Mouse (Mus musculus) left cerebral cortex, adult 18-20 months (tissue): ENCODE measurements around the gene Rreb1. TPM values are rescaled to one million over a fixed set of nuclear protein-coding genes. Genes with fewer than 3 reads are reported as not detected.

Source experiments
- DNase-seq, 2 experiments: peaks; one replicate each; pipeline ENCODE4 v3.0.0; 2021 to 2022; ENCODE audit warnings: low spot score in 2 of 2, mixed read lengths in 1 of 2
- long read RNA-seq, 2 experiments: library from polyadenylated mRNA; stranded (forward); transcript quantifications; one replicate each; pipeline ENCODE4 v2.0.0; 2021
- total RNA-seq, 2 experiments: library from RNA; stranded (reverse); gene quantifications; 2 replicates each; pipeline ENCODE4 v1.2.3; 2021

The Rreb1 gene
- 10 to 100 TPM; 35.5 to 42.3 TPM for total RNA-seq
- long read RNA-seq, experiment 1, partial matches to known transcripts = 13 of 15 reads
- long read RNA-seq, experiment 1, other reads (novel, unspliced or antisense) = 1 of 15 reads
- long read RNA-seq, experiment 2, partial matches to known transcripts = 1 of 8 reads
- long read RNA-seq, experiment 2, other reads (novel, unspliced or antisense) = 7 of 8 reads

GRCm38 (mm10) chr13:37778147-37778593 is at the start of gene Rreb1:
Rreb1 (plus strand) TSS chr13:37778400.
- DNase-seq = peak; percentile 25 to 53

GRCm38 (mm10) chr13:37728551-37728950 is 49.6 kb upstream of the Rreb1 start:
- DNase-seq = no peak

DNA sequence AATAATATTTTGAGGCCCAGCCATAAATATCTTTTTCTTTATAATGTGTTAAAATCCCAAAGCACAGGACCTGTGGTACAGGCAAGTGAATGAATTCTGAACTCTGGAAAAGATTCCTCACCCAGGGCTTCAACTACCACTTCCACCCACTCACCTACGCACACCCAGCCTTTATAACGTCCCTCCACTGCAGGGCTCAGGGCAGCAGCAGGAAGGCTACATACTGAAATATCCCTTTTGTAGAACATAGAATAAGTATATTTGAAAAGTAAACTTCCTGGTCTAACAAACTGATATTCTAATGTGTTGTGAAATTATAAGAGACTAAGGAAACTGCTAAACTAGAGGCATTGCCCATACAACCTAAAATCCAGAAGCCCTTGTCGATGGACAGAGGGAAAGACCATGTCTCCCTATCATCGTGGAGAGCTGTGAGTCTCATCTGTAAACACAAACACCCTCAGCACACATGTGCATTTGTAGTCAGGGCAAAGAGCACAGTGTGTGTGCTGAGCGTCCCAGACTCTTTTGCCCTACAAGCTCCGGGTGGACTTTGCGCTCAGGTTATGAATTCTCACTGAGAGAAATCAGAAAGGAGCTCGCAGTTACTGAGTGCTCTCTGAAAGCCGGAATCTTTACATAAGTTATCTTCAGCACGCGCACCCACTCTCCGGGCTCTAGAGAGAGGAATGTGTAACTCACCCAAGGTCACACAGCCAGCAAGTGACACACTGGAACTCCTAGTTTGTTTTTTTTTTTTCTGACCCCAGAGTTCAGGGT is 46.1 kb upstream of the Rreb1 start:
- no peak for DNase-seq

- no peak for DNase-seq
Observed at GRCm38 (mm10) chr13:37734501-37734900, 43.7 kb upstream of the Rreb1 start.

DNA sequence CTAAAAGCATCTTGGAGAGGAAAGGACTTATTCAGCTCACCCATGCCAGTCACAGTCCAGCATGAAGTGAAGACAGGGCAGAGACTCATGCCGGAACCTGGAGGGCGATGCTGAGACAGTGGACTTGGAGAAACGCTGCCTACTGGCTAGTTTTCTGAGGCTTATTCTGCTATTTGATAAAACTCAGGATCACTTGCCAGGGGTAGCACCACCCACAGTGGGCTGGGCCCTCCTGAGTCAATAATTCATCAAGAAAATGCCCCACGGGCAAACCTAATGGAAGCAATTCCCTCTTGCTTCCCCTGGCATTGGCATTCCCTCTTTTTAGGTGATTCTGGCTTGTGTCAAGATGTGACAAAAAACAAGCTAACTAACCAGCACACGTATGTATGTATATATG is 38.1 kb upstream of the Rreb1 start:
- no peak for DNase-seq

DNA sequence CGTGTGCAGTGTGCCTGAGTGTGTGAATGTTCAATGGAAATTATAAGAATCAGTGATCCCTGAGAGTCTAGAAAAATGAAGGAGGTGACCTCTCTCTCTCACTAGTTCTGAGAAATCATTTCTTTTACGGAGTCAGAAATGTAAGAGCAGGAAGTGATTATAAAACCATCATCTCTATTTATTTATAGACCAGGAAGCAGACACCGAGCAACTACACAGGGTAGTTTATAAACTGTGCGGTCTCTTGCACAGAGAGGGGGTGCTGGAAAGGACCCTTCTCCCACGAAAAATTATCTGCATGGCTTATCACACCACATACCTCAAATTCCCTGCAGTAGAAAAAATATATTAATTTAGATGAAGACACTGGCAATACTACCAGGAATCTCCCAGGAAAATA is 37.4 kb upstream of the Rreb1 start:
- no peak for DNase-seq

GRCm38 (mm10) chr13:37742248-37742647 is 36.0 kb upstream of the Rreb1 start:
- DNase-seq = no peak

GRCm38 (mm10) chr13:37747504-37747903 is 30.7 kb upstream of the Rreb1 start:
- no peak for DNase-seq

DNA sequence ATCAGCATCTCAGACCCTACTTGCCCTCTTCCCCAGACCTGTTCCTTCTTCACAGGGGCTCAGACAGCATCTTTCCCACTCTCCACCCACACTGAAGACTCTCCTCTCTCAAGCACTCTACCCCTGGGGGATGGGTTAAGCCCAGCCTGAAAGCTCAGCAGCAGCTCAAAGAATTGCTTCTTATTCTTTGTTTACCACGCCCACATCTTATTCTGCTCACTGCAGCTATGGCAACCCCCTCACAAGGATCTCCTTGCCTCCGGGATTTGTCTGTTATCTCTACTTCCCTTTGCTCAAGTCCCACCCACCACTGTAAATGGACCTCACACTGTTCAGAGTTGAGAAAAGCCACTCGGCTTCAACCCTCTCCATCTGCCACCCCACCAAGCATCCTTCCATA is 28.7 kb upstream of the Rreb1 start:
- DNase-seq = peak; percentile 4 to 11

- peak; percentile 5 to 15 for DNase-seq
Observed at GRCm38 (mm10) chr13:37751154-37751950, 26.8 kb upstream of the Rreb1 start.

GRCm38 (mm10) chr13:37759341-37760012 is 18.7 kb upstream of the Rreb1 start:
- DNase-seq = no peak

GRCm38 (mm10) chr13:37760013-37760342 is 18.2 kb upstream of the Rreb1 start:
- DNase-seq = no peak

DNA sequence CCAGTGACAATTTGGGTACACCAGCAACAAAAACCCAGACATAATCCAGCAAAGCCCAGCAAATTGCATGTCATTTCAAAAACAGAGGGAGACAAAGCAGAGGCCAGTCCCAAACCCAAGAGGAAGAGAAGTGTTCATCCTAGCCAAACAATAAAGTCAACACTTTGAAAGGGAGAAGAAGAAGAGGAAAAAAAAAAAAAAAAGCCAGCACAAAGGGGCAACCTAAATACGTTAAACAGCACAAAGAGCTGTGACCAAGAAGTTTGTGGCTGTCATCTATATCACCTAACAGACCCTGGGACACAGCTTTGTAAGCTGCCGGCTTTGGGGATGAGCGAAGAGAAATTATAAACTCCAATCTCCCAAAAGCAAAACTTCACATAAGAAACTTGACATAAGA is 17.8 kb upstream of the Rreb1 start:
- no peak for DNase-seq

DNA sequence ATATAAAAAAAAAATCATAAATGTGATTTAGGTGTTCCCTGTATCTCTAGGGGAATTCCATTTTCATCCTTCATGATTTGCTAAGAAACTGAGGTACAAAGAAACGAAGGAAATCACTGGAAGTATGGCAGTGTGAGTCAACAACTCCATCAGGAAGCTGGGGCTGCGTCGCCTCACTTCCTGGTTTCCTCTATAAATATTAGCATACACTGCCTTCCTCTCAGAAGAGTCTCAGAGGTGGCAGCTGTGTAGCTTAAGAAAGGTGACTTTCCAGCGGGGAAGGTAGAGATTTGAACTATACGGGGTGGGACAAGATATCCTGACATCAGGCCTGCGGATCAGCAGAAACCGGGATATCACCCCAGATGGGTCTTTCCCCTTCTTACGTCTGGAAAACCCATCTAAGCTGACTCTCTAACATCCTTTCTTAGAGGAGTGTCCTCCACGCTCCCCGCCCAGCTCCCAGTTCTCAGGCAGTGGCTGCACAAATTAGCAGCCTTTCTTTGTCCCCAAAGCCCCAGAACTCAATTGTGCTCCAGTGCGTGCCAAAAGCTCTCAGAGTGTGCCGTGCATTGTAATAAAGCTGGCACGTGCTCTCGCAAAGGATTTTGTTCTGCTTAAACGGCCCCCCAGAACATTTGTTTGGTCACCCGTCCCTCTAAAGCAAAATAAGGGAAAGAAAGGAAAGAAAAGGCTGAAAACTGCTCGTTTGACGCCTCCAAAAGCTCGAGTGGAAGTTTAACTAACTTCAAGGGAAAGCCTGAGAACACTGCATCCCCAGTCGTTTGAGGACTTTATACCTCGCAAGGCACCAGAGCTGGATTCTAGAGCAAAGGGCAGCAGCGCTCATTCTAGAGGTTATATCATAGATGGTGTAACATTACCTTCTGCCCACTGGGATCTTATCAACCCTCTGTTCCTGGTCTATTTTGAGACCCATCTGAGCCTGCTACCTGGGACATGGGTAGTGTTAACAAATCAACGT is 17.0 kb upstream of the Rreb1 start:
- DNase-seq = no peak

DNA sequence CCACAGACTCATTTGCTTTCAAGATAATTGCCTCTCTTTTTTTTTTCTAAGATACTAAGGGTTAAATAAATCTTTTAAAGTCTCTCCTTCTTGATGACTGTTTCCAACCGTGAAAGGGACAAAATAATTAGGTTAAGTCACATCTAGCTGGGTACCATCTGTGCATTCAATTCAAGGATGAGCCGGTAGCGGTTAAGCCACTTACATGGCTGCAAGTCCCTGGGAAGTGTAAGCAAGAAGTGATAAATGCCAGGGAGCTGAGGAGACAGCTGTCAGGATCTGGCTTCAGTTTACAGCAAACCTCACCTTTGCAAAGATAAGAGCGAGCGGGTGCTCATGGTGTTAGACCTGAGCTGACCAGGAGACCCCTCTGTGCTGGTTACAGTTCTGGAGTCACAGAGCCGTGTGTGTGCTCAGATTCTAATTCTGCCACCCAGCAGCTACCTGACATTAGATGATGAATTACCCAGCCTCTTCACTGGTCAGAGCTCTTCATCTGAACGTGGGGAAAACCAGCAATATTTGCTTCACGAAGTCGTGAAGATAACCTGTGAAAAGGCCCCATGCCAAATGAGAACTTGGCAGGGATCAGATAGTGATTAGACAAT is 14.3 kb upstream of the Rreb1 start:
- DNase-seq = no peak

GRCm38 (mm10) chr13:37769777-37770176 is 8.4 kb upstream of the Rreb1 start:
- no peak for DNase-seq

- no peak for DNase-seq
Observed at GRCm38 (mm10) chr13:37773476-37773875, 4.7 kb upstream of the Rreb1 start.

- DNase-seq = no peak
Observed at GRCm38 (mm10) chr13:37776675-37777074, 1.5 kb upstream of the Rreb1 start.

DNA sequence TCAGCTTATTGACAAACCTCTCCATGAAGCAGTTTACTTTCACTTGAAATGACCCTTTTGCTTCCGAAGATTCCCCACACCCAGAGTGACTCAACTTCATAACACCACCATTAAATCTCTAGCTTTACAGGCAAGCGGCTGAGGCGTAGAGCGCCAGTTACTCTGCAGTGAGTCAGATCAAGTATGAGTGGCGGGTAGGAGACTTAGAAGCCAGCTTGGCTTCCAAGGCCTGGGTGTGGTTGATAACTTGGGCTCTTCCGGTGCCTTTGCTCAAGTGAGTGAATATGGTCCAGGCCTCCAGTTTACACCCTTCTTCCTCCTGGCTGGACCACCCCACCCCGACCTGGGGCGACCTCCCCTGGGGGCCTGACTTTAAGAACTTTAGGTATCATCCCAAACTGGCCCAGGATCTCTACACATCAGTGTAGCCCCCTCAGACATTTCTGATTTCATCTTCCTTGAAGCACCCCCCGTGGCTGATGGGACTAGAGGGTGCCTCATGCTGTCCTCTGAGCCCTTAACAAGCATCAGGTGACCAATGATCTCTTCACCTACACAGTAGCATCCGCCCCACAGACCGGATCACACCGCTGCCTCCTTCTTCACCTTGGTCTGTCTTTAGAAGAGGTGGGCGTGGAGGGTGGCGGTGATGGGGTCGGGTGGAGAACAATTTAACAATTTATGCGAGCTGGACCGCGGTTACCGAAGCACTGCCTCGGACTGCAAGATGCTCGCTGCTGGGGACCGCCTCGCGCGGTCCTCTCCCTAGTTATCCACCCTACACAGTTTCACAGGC is 651 bp upstream of the Rreb1 start:
- no peak for DNase-seq
